In genomic region chr14:76122663-76123058, GRCm38 (mm10) we compare ENCODE assay signal across 14 mouse cellular contexts. TPM values are rescaled to one million over a fixed set of nuclear protein-coding genes. Genes with fewer than 3 reads are reported as not detected.
A peak's percentile ranks its signal among the peaks of the same experiment; 100 is the strongest.
DNase-seq lines count a peak whose midpoint lies in the region; ATAC-seq and TF ChIP-seq lines count a peak whose summit lies in the region.
"Had no signal": no experiment of that assay in that cellular context is flagged by ENCODE, and none has a peak within 500 bp of the region (broad histone marks: within the 10 kb centered on the region; RNA-seq: fewer than 3 reads in every experiment).

No protein-coding gene starts in this region.

- H3K36me3 ChIP-seq in heart, embryonic 11.5 days (ENCODE audit: control insufficient read depth, insufficient read depth, low read length) = peaks cover 17% of the 10 kb centered on the region
- peaks cover 77% of the 10 kb centered on the region for H3K36me3 ChIP-seq in heart, embryonic 15.5 days
- H3K36me3 ChIP-seq in heart, adult 2 months (ENCODE audit: control insufficient read depth, insufficient read depth, low read length) = no peaks in the 10 kb centered on the region
- peaks cover 58% of the 10 kb centered on the region for H3K36me3 ChIP-seq in liver, postnatal 0 days (replicated peaks; ENCODE audit: insufficient read depth, low read length)

- H3K27me3 ChIP-seq in heart, embryonic 11.5 days (ENCODE audit: control insufficient read depth, insufficient read depth, low read length) = no peaks in the 10 kb centered on the region
- no peaks in the 10 kb centered on the region for H3K27me3 ChIP-seq in heart, embryonic 15.5 days
- no peaks in the 10 kb centered on the region for H3K27me3 ChIP-seq in heart, adult 2 months (ENCODE audit: control insufficient read depth, insufficient read depth, low read length)
- no peaks in the 10 kb centered on the region for H3K27me3 ChIP-seq in liver, postnatal 0 days (ENCODE audit: insufficient read depth, low read length)
- H3K27me3 ChIP-seq: embryonic facial prominence, embryonic 15.5 days; hindbrain, embryonic 12.5 days had no signal

- intact Hi-C loops in heart, adult 2 months (cut with DNase I) = loop anchor here (1.0 kb wide), 1 partner anchor 351 kb away; no protein-coding TSS in a partner anchor

- H3K79me2 ChIP-seq in heart, adult 2 months (replicated peaks; ENCODE audit: control insufficient read depth, insufficient read depth, low read length) = no peaks in the 10 kb centered on the region

- peaks cover 6% of the 10 kb centered on the region; the same call in 1 of the 2 replicates for H3K4me1 ChIP-seq in heart, embryonic 11.5 days (ENCODE audit: control insufficient read depth, insufficient read depth, low read length)
- H3K4me1 ChIP-seq in heart, embryonic 15.5 days (replicated peaks) = peaks cover 12% of the 10 kb centered on the region
- H3K4me1 ChIP-seq in heart, adult 2 months (ENCODE audit: control insufficient read depth, insufficient read depth, low read length) = peaks cover 2% of the 10 kb centered on the region
- H3K4me1 ChIP-seq in liver, postnatal 0 days (ENCODE audit: insufficient read depth) = no peaks in the 10 kb centered on the region
- H3K4me1 ChIP-seq: forebrain, embryonic 10.5 days; hindbrain, embryonic 12.5 days had no signal

- no peak for DNase-seq in heart, adult 8-10 months (ENCODE audit: low spot score)
- DNase-seq in heart, adult 2 months = no peak
- no peak for DNase-seq in liver, postnatal 0 days
- DNase-seq in liver = no peak
- DNase-seq: adrenal gland, adult 8-10 months; gastrocnemius, postnatal 25 days had no signal

- no peak for TF ChIP-seq POLR2A in heart, adult 2 months (IDR thresholded peaks at IDR 0.05; ENCODE audit: insufficient read depth, low read depth, low read length)

- TF ChIP-seq EP300 in heart, adult 2 months (IDR thresholded peaks at IDR 0.05; ENCODE audit: insufficient read depth, low read depth, low read length) = no peak
- no peak for TF ChIP-seq EP300 in liver, postnatal 0 days (IDR thresholded peaks at IDR 0.05; ENCODE audit: low read depth)

- TF ChIP-seq CTCF in heart, adult 2 months (IDR thresholded peaks at IDR 0.05) = no peak
- TF ChIP-seq CTCF in liver, postnatal 0 days (IDR thresholded peaks at IDR 0.05; ENCODE audit: low read depth) = no peak

- WGBS in heart, embryonic 11.5 days (ENCODE audit: insufficient replicate concordance) = 73% methylated on average over 8 of the region's 8 CpGs
- WGBS in heart, embryonic 15.5 days = 57% methylated on average over 8 of the region's 8 CpGs
- whole genome bisulfite sequencing in heart, adult 2 months = 72% methylated on average over 8 of the region's 8 CpGs
- 76% methylated on average over 8 of the region's 8 CpGs for WGBS in liver, postnatal 0 days (ENCODE audit: insufficient replicate concordance)

- H3K27ac ChIP-seq in heart, embryonic 11.5 days (ENCODE audit: low read depth, low read length) = 0 out of 2 replicates have a peak overlapping the region, but pooled peaks have one; percentile 12
- H3K27ac ChIP-seq in heart, embryonic 15.5 days = peak overlapping the region; percentile 24; the same call in 1 of the 2 replicates
- no peak overlapping the region for H3K27ac ChIP-seq in heart, adult 2 months
- no peak overlapping the region for H3K27ac ChIP-seq in liver, postnatal 0 days (ENCODE audit: low read depth)
- H3K27ac ChIP-seq: embryonic facial prominence, embryonic 15.5 days; forebrain, embryonic 10.5 days; hindbrain, embryonic 12.5 days had no signal

- H3K4me2 ChIP-seq in heart, embryonic 11.5 days = no peak overlapping the region
- H3K4me2 ChIP-seq in heart, embryonic 15.5 days = no peak overlapping the region
- no peak overlapping the region for H3K4me2 ChIP-seq in liver, postnatal 0 days (ENCODE audit: low read depth, low read length)
- H3K4me2 ChIP-seq: embryonic facial prominence, embryonic 15.5 days; hindbrain, embryonic 12.5 days had no signal

- no peak overlapping the region for H3K4me3 ChIP-seq in heart, embryonic 11.5 days (ENCODE audit: low read depth, low read length)
- H3K4me3 ChIP-seq in heart, embryonic 15.5 days = no peak overlapping the region
- no peak overlapping the region for H3K4me3 ChIP-seq in heart, adult 2 months
- H3K4me3 ChIP-seq in liver, postnatal 0 days (ENCODE audit: low read depth, low read length) = no peak overlapping the region
- H3K4me3 ChIP-seq: embryonic facial prominence, embryonic 15.5 days; erythroblast, embryonic 14.5 days; forebrain, embryonic 10.5 days; hindbrain, embryonic 12.5 days had no signal

- H3K9ac ChIP-seq in heart, embryonic 11.5 days (ENCODE audit: low read depth, low read length) = no peak overlapping the region
- no peak overlapping the region for H3K9ac ChIP-seq in heart, embryonic 15.5 days
- no peak overlapping the region for H3K9ac ChIP-seq in heart, adult 2 months (ENCODE audit: low read depth, low read length)
- no peak overlapping the region for H3K9ac ChIP-seq in liver, postnatal 0 days (replicated peaks)
- H3K9ac ChIP-seq: embryonic facial prominence, embryonic 15.5 days; hindbrain, embryonic 12.5 days had no signal

- ATAC-seq in heart, embryonic 11.5 days (replicated peaks; ENCODE audit: insufficient number of reproducible peaks, low FRiP score, low TSS enrichment) = no peak
- no peak for ATAC-seq in heart, embryonic 15.5 days (replicated peaks; ENCODE audit: insufficient number of reproducible peaks, insufficient read depth, low FRiP score, low read depth)
- ATAC-seq in liver, postnatal 0 days = peak; percentile 62
- ATAC-seq: inflammation-experienced regulatory T-cells, adult 6 months; intestine, postnatal 0 days had no signal

- no peaks in the 10 kb centered on the region for H3K9me3 ChIP-seq in heart, embryonic 11.5 days (replicated peaks; ENCODE audit: control insufficient read depth, low read length)
- H3K9me3 ChIP-seq in heart, embryonic 15.5 days (replicated peaks) = no peaks in the 10 kb centered on the region
- H3K9me3 ChIP-seq in liver, postnatal 0 days (ENCODE audit: low read length) = no peaks in the 10 kb centered on the region
- H3K9me3 ChIP-seq: embryonic facial prominence, embryonic 15.5 days; forebrain, embryonic 10.5 days; hindbrain, embryonic 12.5 days had no signal

RNA-seq across cellular contexts. Expression of gene Nufip1, which starts 12.0 kb away (rescaled TPM):
- polyA plus RNA-seq in heart, embryonic 11.5 days (2014; fragmentation: Nextera tagmentation; extraction: Ambion mirVana) = 11.2 and 11.4 TPM in 2 replicates
- total RNA-seq in heart, adult 8-10 months (2022) = 1 to 10 TPM; 3.0 to 3.6 (median 3.2) TPM
- 8.1 and 8.6 TPM in 2 replicates for polyA plus RNA-seq in heart, embryonic 15.5 days (2015; fragmentation: Nextera tagmentation; extraction: Ambion mirVana)
- total RNA-seq in heart, adult 2 months (2021) = 1 to 10 TPM; 3.0 to 3.1 TPM
- polyA plus RNA-seq in heart, adult 2 months (2012; rRNA removed) = 1.5 and 1.8 TPM in 2 replicates
- 4.7 and 5.1 TPM in 2 replicates for polyA plus RNA-seq in liver, postnatal 0 days (2015; fragmentation: Nextera tagmentation; extraction: Ambion mirVana)

RNA-seq across cellular contexts. Expression of gene Gpalpp1, which starts 12.1 kb away (rescaled TPM):
- 10.4 and 14.1 TPM in 2 replicates for polyA plus RNA-seq in heart, embryonic 11.5 days (2014; fragmentation: Nextera tagmentation; extraction: Ambion mirVana)
- total RNA-seq in heart, adult 8-10 months (2022) = 10 to 100 TPM in 3 of 4 experiments, 1 to 10 TPM in 1; 9.5 to 12.3 (median 10.4) TPM
- 7.9 and 9.7 TPM in 2 replicates for polyA plus RNA-seq in heart, embryonic 15.5 days (2015; fragmentation: Nextera tagmentation; extraction: Ambion mirVana)
- total RNA-seq in heart, adult 2 months (2021) = 10 to 100 TPM; 11.2 to 11.3 TPM
- polyA plus RNA-seq in heart, adult 2 months (2012; rRNA removed) = 3.2 and 6.6 TPM in 2 replicates
- 2.6 and 3.2 TPM in 2 replicates for polyA plus RNA-seq in liver, postnatal 0 days (2015; fragmentation: Nextera tagmentation; extraction: Ambion mirVana)

Comparison
In these comparisons a context has a peak if more than half of its experiments do, and no peak if none do; other contexts are left out.
1. H3K27ac ChIP-seq: peak in heart, embryonic 11.5 days (single experiment) and heart, embryonic 15.5 days (single experiment); none in heart, adult 2 months (single experiment) and liver, postnatal 0 days (single experiment).